Mouse (Mus musculus) MEL (cell line): Measurements from ENCODE around the gene Tbc1d30. TPM values are rescaled to one million over a fixed set of nuclear protein-coding genes. Genes with fewer than 3 reads are reported as not detected.

Source experiments
- DNase-seq: peaks from one replicate; pipeline ENCODE4 v3.0.0; 2011; ENCODE audit warnings: low read depth, low spot score
- H3K27ac ChIP-seq: 2 replicates; pipeline ENCODE4 v1.5.1; 2012; ENCODE audit warnings: low read depth, mild to moderate bottlenecking, control low read depth, low read length, moderate library complexity; ENCODE audit not compliant: control insufficient read depth
- H3K27me3 ChIP-seq, 2 experiments: fragments of 150-350 bp in 1 of 2; sonication (generic) in 1 of 2; 2 replicates each; pipeline ENCODE4 v1.6.1; 2012; ENCODE audit warnings: low read length in 2 of 2, mild to moderate bottlenecking in 2 of 2, improper control_type of control experiment in 1 of 2, moderate library complexity in 1 of 2; ENCODE audit not compliant: insufficient read depth in 2 of 2, control insufficient read depth in 1 of 2
- H3K36me3 ChIP-seq, 2 experiments: 2 replicates each; pipeline ENCODE4 v1.6.1; 2012 to 2014; ENCODE audit warnings: low read length in 2 of 2, improper control_type of control experiment in 1 of 2, inconsistent platforms in 1 of 2, mild to moderate bottlenecking in 1 of 2; ENCODE audit not compliant: insufficient read depth in 2 of 2, control insufficient read depth in 1 of 2
- H3K4me1 ChIP-seq, 2 experiments: fragments of 150-350 bp in 1 of 2; sonication (generic) in 1 of 2; 2 replicates each; pipeline ENCODE4 v1.6.1; 2012; ENCODE audit warnings: low read length in 2 of 2, improper control_type of control experiment in 1 of 2, mild to moderate bottlenecking in 1 of 2; ENCODE audit not compliant: insufficient read depth in 2 of 2, control insufficient read depth in 1 of 2
- H3K4me3 ChIP-seq, 2 experiments: fragments of 150-350 bp in 1 of 2; sonication (generic) in 1 of 2; 2 replicates each; pipeline ENCODE4 v1.5.1; 2012; ENCODE audit warnings: low read depth in 2 of 2, low read length in 2 of 2, mild to moderate bottlenecking in 2 of 2, moderate library complexity in 2 of 2, control low read depth in 1 of 2, improper control_type of control experiment in 1 of 2; ENCODE audit not compliant: control insufficient read depth in 1 of 2, insufficient read depth in 1 of 2
- H3K79me2 ChIP-seq: 2 replicates; pipeline ENCODE4 v1.6.1; 2012; ENCODE audit warnings: mild to moderate bottlenecking, low read length, moderate library complexity; ENCODE audit not compliant: control insufficient read depth, poor library complexity, insufficient read depth
- H3K9ac ChIP-seq: 2 replicates; pipeline ENCODE4 v1.6.1; 2012; ENCODE audit warnings: low read depth, mild to moderate bottlenecking, control low read depth, low read length, moderate library complexity; ENCODE audit not compliant: control insufficient read depth, poor library complexity, severe bottlenecking
- H3K9me3 ChIP-seq: fragments of 150-350 bp; sonication (generic); replicated peaks from 2 replicates; pipeline ENCODE4 v1.6.1; 2012; ENCODE audit warnings: mild to moderate bottlenecking, low read length, improper control_type of control experiment, moderate library complexity; ENCODE audit not compliant: insufficient read depth
- BHLHE40 ChIP-seq: IDR thresholded peaks from 2 replicates; pipeline ENCODE4 v1.6.1; 2012; ENCODE audit warnings: low read depth, mild to moderate bottlenecking, inconsistent platforms, low read length, improper control_type of control experiment, borderline replicate concordance
- ETS1 ChIP-seq: IDR thresholded peaks from 2 replicates; pipeline ENCODE4 v1.6.1; 2012; ENCODE audit warnings: low read depth, mild to moderate bottlenecking, inconsistent platforms, low read length, improper control_type of control experiment, moderate library complexity
- GABPA ChIP-seq: IDR thresholded peaks from 2 replicates; pipeline ENCODE4 v1.6.1; 2012; ENCODE audit warnings: low read depth, mild to moderate bottlenecking, inconsistent platforms, low read length, improper control_type of control experiment, moderate library complexity
- HCFC1 ChIP-seq: IDR thresholded peaks from 2 replicates; pipeline ENCODE4 v1.6.1; 2012; ENCODE audit warnings: low read depth, mild to moderate bottlenecking, inconsistent platforms, low read length, improper control_type of control experiment, moderate library complexity
- KAT2A ChIP-seq: conservative IDR thresholded peaks from 2 replicates; pipeline ENCODE4 v1.6.1; 2012; ENCODE audit warnings: low read depth, low read length, improper control_type of control experiment, inconsistent platforms
- MXI1 ChIP-seq: IDR thresholded peaks from 2 replicates; pipeline ENCODE4 v1.6.1; 2011; ENCODE audit warnings: mild to moderate bottlenecking, low read depth, low read length, improper control_type of control experiment
- MYB ChIP-seq: IDR thresholded peaks from 2 replicates; pipeline ENCODE4 v1.6.1; 2011; ENCODE audit warnings: mild to moderate bottlenecking, low read depth, low read length, improper control_type of control experiment
- NELFE ChIP-seq: IDR thresholded peaks from 2 replicates; pipeline ENCODE4 v1.6.1; 2011; ENCODE audit warnings: low read depth, low read length, improper control_type of control experiment
- POLR2AphosphoS2 ChIP-seq: IDR thresholded peaks from 2 replicates; pipeline ENCODE4 v1.6.1; 2011; ENCODE audit warnings: low read length, improper control_type of control experiment
- POLR2AphosphoS5 ChIP-seq: IDR thresholded peaks from 2 replicates; pipeline ENCODE4 v1.6.1; 2012; ENCODE audit warnings: low read depth, borderline replicate concordance, mild to moderate bottlenecking, inconsistent platforms, low read length, moderate library complexity, mixed read lengths
- SIN3A ChIP-seq: IDR thresholded peaks from 2 replicates; pipeline ENCODE4 v1.6.1; 2012; ENCODE audit warnings: low read length, improper control_type of control experiment, inconsistent platforms
- SMC3 ChIP-seq: IDR thresholded peaks from 2 replicates; pipeline ENCODE4 v1.6.1; 2011; ENCODE audit warnings: low read depth, low read length, improper control_type of control experiment
- TCF12 ChIP-seq: IDR thresholded peaks from 2 replicates; pipeline ENCODE4 v1.6.1; 2014; ENCODE audit warnings: low read depth, mild to moderate bottlenecking, inconsistent platforms, low read length, improper control_type of control experiment, moderate library complexity
- UBTF ChIP-seq: IDR thresholded peaks from 2 replicates; pipeline ENCODE4 v1.6.1; 2012; ENCODE audit warnings: low read depth, mild to moderate bottlenecking, inconsistent platforms, low read length, improper control_type of control experiment, moderate library complexity, borderline replicate concordance; ENCODE audit not compliant: insufficient read depth
- USF1 ChIP-seq: IDR thresholded peaks from 2 replicates; pipeline ENCODE4 v1.6.1; 2014; ENCODE audit warnings: low read depth, mild to moderate bottlenecking, inconsistent platforms, low read length, improper control_type of control experiment, moderate library complexity
- ZKSCAN1 ChIP-seq: IDR thresholded peaks from 2 replicates; pipeline ENCODE4 v1.6.1; 2012; ENCODE audit warnings: low read depth, mild to moderate bottlenecking, inconsistent platforms, low read length, improper control_type of control experiment, moderate library complexity
- ZMIZ1 ChIP-seq: IDR thresholded peaks from 2 replicates; pipeline ENCODE4 v1.6.1; 2012; ENCODE audit warnings: low read depth, mild to moderate bottlenecking, inconsistent platforms, low read length, improper control_type of control experiment, moderate library complexity
- ZNF384 ChIP-seq: IDR thresholded peaks from 2 replicates; pipeline ENCODE4 v1.6.1; 2012; ENCODE audit warnings: low read depth, mild to moderate bottlenecking, inconsistent platforms, low read length, improper control_type of control experiment
- polyA plus RNA-seq, 2 experiments: library from polyadenylated mRNA; stranded (reverse) in 1 of 2; unstranded in 1 of 2; fragments of >175 nt in 1 of 2; fragments of >200 nt in 1 of 2; gene quantifications; 2 replicates each; pipeline versions ENCODE4 v1.2.1 to v1.2.4; 2012; ENCODE audit warnings: low replicate concordance in 2 of 2, low read depth in 1 of 2; ENCODE audit not compliant: insufficient read length in 2 of 2, insufficient read depth in 1 of 2, missing spikeins in 1 of 2
- total RNA-seq: library from RNA; depleted of rRNA; stranded (reverse); fragments of 300-350 nt; gene quantifications from 2 replicates; pipeline ENCODE4 v1.2.3, GENCODE M21; 2012

Tbc1d30 gene
- total and polyA plus RNA-seq, 3 experiments: 0.35 to 2.1 TPM; not detected in 1

- H3K4me3 ChIP-seq: no peak overlapping the region
- no peaks in the 10 kb centered on the region for H3K27me3 ChIP-seq
- H3K36me3 ChIP-seq: 0 out of 4 replicates have a peak, but pooled peaks cover 0 to 2% of the 10 kb centered on the region in 2 experiments
- TF ChIP-seq ZMIZ1 (no peak), ZNF384 (no peak), SMC3 (no peak), TCF12 (no peak), POLR2AphosphoS5 (no peak), ZKSCAN1 (no peak), GABPA (no peak), KAT2A (no peak), NELFE (no peak), BHLHE40 (no peak), UBTF (no peak), POLR2AphosphoS2 (no peak), HCFC1 (no peak), USF1 (no peak), ETS1 (no peak)
- DNase-seq: no peak
- no peak overlapping the region for H3K27ac ChIP-seq
- H3K4me1 ChIP-seq: no peaks in the 10 kb centered on the region; a peak in 1 of 4 replicates
- H3K9ac ChIP-seq: no peak overlapping the region
- no peaks in the 10 kb centered on the region for H3K9me3 ChIP-seq
- H3K79me2 ChIP-seq: no peaks in the 10 kb centered on the region
Observed at GRCm38 (mm10) chr10:121300659-121301058, 50.4 kb downstream of the Tbc1d30 start.

- no peak overlapping the region for H3K27ac ChIP-seq
- H3K36me3 ChIP-seq: peaks cover 0 to 5% of the 10 kb centered on the region in 2 experiments; a peak in 1 of 4 replicates
- peak; percentile 76 for DNase-seq
- H3K27me3 ChIP-seq: no peaks in the 10 kb centered on the region
- peak; percentile 48 for TF ChIP-seq MXI1
- TF ChIP-seq SIN3A: peak; percentile 50; the same call in 1 of the 2 replicates
- TF ChIP-seq MYB: no peak
- H3K4me3 ChIP-seq: peak overlapping the region; percentile 29 to 76
- no peaks in the 10 kb centered on the region for H3K79me2 ChIP-seq
- peak overlapping the region; percentile 54 for H3K9ac ChIP-seq
- H3K4me1 ChIP-seq: no peaks in the 10 kb centered on the region; a peak in 1 of 4 replicates
- H3K9me3 ChIP-seq: no peaks in the 10 kb centered on the region
Observed at GRCm38 (mm10) chr10:121297054-121297701, 53.9 kb downstream of the Tbc1d30 start.
